Mouse (Mus musculus) limb, embryonic 15.5 days (tissue): Measurements from ENCODE around the gene Ppp1r15b. TPM values are rescaled to one million over a fixed set of nuclear protein-coding genes. Genes with fewer than 3 reads are reported as not detected.

Source experiments
- ATAC-seq: fragments of 200-750 bp; cut with Nextera tagmentation; 2 replicates; pipeline ENCODE4 v1.8.0; 2017; ENCODE audit warnings: low read depth, moderate TSS enrichment; ENCODE audit not compliant: insufficient number of reproducible peaks, low FRiP score, low TSS enrichment
- H3K27ac ChIP-seq: fragments of 300-500 bp; sonication (generic); 2 replicates; pipeline ENCODE4 v1.5.1; 2015; ENCODE audit warnings: moderate library complexity, mild to moderate bottlenecking, inconsistent platforms
- H3K27me3 ChIP-seq: fragments of 300-500 bp; sonication (generic); 2 replicates; pipeline ENCODE4 v1.6.1; 2015; ENCODE audit warnings: inconsistent platforms
- H3K36me3 ChIP-seq: fragments of 300-500 bp; sonication (generic); 2 replicates; pipeline ENCODE4 v1.6.1; 2015; ENCODE audit warnings: inconsistent platforms
- H3K4me1 ChIP-seq: fragments of 300-500 bp; sonication (generic); 2 replicates; pipeline ENCODE4 v1.6.1; 2015; ENCODE audit warnings: inconsistent platforms
- H3K4me2 ChIP-seq: fragments of 300-500 bp; sonication (generic); 2 replicates; pipeline ENCODE4 v1.6.1; 2015; ENCODE audit warnings: mild to moderate bottlenecking, inconsistent platforms
- H3K4me3 ChIP-seq: fragments of 300-500 bp; sonication (generic); 2 replicates; pipeline ENCODE4 v1.5.1; 2015; ENCODE audit warnings: mild to moderate bottlenecking, inconsistent platforms
- H3K9ac ChIP-seq: fragments of 300-500 bp; sonication (generic); 2 replicates; pipeline ENCODE4 v1.6.1; 2015; ENCODE audit warnings: inconsistent platforms
- H3K9me3 ChIP-seq: fragments of 300-500 bp; sonication (generic); 2 replicates; pipeline ENCODE4 v1.6.1; 2016; ENCODE audit warnings: inconsistent platforms
- WGBS: fragments of 180-500 bp; shearing (Covaris S2); methylation state at CpG from one replicate; pipeline ENCODE4 v1.1.7; 2015; 5-methylcytosine and 5-hydroxymethylcytosine counted together
- polyA plus RNA-seq: library from polyadenylated mRNA; unstranded; fragments of >200 nt; fragmentation: Nextera tagmentation; extraction: Ambion mirVana; gene quantifications from 2 replicates; pipeline ENCODE4 v1.2.1, GENCODE M21; 2015

Gene Ppp1r15b
- polyA plus RNA-seq, 1 experiment from 2014 or later: 34.5 TPM

DNA sequence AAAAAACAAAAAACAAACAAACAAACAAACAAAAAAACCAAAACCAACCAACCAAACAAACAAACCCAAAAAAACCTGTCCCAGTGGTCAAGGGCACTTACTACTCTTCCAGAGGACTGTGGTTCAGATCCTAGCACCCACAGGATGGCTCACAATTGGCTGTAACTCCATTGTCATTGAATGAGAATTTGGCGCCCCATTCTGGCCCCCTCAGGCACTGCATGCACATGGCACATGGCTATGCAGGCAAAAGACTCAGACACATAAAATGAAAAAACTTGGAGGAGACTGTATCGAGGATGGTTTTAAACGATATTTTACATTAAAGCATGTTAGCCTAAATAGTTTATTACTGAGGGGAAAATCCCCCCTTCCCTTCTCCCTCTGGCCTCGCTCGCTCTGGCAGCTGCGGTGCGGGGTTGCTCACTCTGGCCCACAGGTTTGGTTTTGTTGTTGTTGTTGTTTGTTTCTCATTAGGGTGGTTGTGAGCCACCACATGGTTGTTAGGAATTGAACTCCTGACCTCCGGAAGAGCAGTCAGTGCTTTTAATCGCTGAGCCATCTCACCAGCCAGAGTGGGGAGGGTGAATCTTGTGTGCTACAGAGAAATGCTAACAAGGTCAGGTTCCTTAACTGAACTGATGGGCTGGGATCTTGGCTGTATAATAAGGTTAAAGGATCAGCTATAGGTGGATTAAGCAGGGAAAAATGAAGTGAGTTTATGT is 5.1 kb upstream of the Ppp1r15b start:
- H3K9ac ChIP-seq: no peak overlapping the region
- ATAC-seq: no peak
- H3K4me3 ChIP-seq: no peak overlapping the region
- no peaks in the 10 kb centered on the region for H3K9me3 ChIP-seq
- H3K27ac ChIP-seq: no peak overlapping the region
- WGBS: 83% methylated on average over 9 of the region's 9 CpGs
- no peak overlapping the region for H3K4me2 ChIP-seq
- no peaks in the 10 kb centered on the region for H3K36me3 ChIP-seq
- no peaks in the 10 kb centered on the region for H3K27me3 ChIP-seq
- peaks cover 5% of the 10 kb centered on the region; the same call in 1 of the 2 replicates for H3K4me1 ChIP-seq

DNA sequence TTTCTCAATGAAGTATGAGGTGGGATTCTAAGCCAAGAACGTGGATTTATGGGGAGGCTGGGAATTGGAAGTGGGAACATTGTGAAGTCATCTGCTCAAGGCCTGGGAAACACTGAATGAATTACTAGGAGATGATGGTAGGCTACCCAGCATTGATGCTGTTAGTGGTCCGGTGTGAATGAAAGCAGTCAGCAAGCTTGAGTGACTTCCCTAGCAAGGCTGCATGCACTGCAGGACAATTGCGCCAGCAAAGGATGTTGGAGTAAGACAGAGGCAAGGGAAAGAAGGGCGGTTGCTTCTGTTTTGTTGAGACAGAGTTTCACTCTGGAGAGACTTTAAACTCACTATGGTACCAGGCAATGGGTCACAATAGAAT is 4.6 kb upstream of the Ppp1r15b start:
- H3K36me3 ChIP-seq: no peaks in the 10 kb centered on the region
- ATAC-seq: no peak

DNA sequence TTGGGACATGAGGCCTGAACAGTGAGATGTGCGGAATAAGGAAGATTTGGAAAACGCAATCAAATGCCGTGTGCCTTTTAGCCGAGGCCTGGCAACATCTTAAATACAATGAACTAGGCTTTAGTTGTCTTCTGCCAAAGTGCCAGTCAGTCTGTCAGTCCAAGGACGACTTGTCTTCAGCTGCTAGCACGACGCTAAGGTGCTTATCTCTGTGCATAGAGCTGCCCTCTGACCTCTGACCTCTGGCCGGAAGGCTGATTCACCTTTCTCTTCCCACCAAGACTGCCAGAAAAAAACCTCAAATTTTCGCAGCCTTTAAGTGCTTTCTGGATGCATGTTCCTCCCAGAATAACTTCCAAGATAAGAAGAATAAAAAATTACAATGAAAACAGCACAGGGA is 3.6 kb upstream of the Ppp1r15b start:
- Histone ChIP-seq H3K4me1 (peaks cover 5% of the 10 kb centered on the region; the same call in 1 of the 2 replicates), H3K9ac (no peak overlapping the region), H3K4me3 (no peak overlapping the region), H3K9me3 (no peaks in the 10 kb centered on the region), H3K27me3 (no peaks in the 10 kb centered on the region), H3K4me2 (no peak overlapping the region), H3K36me3 (no peaks in the 10 kb centered on the region), H3K27ac (no peak overlapping the region)
- 71% methylated on average over 9 of the region's 9 CpGs for WGBS
- no peak for ATAC-seq

More for the DNA sequence above, 4.6 kb upstream of the Ppp1r15b start:
- no peak overlapping the region for H3K4me3 ChIP-seq
- 66% methylated on average over 4 of the region's 4 CpGs for WGBS
- no peak overlapping the region for H3K9ac ChIP-seq
- H3K27ac ChIP-seq: no peak overlapping the region
- no peaks in the 10 kb centered on the region for H3K27me3 ChIP-seq
- H3K4me2 ChIP-seq: no peak overlapping the region
- H3K4me1 ChIP-seq: peaks cover 5% of the 10 kb centered on the region; the same call in 1 of the 2 replicates
- H3K9me3 ChIP-seq: no peaks in the 10 kb centered on the region

DNA sequence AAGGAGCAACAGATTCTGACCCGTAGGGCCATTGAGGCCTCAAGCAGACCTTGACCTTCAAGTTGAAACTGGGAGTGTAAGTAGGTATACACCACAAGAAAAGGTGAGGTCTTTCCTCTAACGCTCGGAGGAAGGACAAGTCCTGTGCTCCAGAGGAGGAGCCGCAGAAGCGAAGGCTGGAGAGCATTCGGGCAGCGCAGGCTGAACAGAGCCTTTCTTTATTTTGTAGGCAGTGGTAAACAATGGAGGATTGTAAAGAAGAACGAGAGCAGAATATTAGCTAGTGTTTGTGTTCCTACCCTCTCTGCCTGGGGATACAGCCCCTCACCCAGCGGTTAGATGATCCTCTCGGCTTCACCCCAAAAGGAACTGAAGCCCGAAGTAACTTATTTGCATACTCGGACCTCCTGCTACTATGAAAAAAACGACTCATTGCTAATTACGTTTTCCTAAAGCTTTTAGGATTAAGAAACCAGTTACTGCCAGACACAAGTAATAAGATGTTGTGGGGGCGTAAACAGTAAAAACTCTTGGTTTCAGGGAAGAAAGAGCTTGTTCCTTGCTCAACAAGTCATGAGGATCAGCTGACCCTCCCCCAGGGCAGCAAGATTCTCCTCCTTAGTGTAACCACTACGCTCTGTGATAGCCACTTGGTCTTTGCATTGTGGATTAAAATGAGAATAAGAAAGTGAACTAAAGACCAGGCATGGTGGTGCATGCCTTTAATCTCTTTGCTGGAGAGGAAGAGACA is 1.3 kb upstream of the Ppp1r15b start:
- H3K36me3 ChIP-seq: no peaks in the 10 kb centered on the region
- no peak for ATAC-seq
- H3K27ac ChIP-seq: 0 out of 2 replicates have a peak overlapping the region, but pooled peaks have one; percentile 2
- 43% methylated on average over 16 of the region's 16 CpGs for WGBS
- H3K4me2 ChIP-seq: no peak overlapping the region
- H3K4me3 ChIP-seq: no peak overlapping the region
- H3K4me1 ChIP-seq: peaks cover 28% of the 10 kb centered on the region; the same call in 1 of the 2 replicates
- H3K9me3 ChIP-seq: no peaks in the 10 kb centered on the region
- H3K27me3 ChIP-seq: no peaks in the 10 kb centered on the region
- H3K9ac ChIP-seq: no peak overlapping the region

DNA sequence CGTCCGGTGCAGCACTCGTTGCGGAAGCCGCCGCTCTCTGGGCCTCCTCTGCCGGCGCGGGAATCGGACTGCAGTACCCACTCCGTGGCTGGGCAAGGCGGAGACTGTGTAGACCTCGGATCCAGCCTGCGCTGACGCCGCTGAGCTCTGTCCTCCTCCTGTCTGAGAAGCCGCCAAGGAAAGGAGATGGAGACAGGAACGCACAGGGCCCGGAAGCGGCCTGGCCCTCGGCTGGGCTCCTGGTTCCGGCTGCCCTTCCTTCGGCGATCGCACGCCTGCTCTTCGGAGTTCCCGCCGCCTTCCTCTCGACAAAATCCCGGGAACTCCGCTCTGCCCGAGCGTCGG is 590 bp downstream of the Ppp1r15b start:
- no peaks in the 10 kb centered on the region for H3K27me3 ChIP-seq
- peak overlapping the region; percentile 90 for H3K4me2 ChIP-seq
- H3K9ac ChIP-seq: peak overlapping the region; percentile 91
- H3K27ac ChIP-seq: peak overlapping the region; percentile 97
- ATAC-seq: no peak; the same call in none of the 2 replicates
- WGBS: 0% methylated on average over 35 of the region's 35 CpGs
- peaks cover 39% of the 10 kb centered on the region for H3K4me1 ChIP-seq
- H3K4me3 ChIP-seq: peak overlapping the region; percentile 94
- peaks cover 1% of the 10 kb centered on the region; the same call in 1 of the 2 replicates for H3K36me3 ChIP-seq
- H3K9me3 ChIP-seq: no peaks in the 10 kb centered on the region

DNA sequence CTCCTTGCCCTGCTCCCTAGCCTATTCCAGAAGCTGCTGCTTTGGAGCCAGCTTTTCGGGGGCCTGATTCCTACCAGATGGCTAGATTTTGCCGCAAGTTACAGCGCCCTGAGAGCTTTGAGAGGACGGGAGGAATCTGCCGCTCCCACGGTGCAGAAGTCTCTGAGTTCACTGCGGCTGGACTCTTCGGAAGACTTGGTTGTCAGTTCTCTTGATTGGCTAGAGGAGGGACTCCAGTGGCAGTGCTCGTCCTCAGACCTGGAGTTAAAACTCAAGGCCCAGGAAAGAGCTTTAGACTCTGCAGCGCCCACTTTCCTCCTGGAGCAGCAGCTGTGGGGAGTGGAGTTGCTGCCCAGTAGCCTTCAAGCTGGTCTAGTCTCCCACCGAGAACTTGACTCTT is 993 bp downstream of the Ppp1r15b start:
- H3K9ac ChIP-seq: peak overlapping the region; percentile 91
- H3K4me3 ChIP-seq: peak overlapping the region; percentile 94
- peaks cover 39% of the 10 kb centered on the region for H3K4me1 ChIP-seq
- H3K4me2 ChIP-seq: peak overlapping the region; percentile 90
- H3K9me3 ChIP-seq: no peaks in the 10 kb centered on the region
- H3K27me3 ChIP-seq: no peaks in the 10 kb centered on the region
- WGBS: under 1% methylated on average over 11 of the region's 11 CpGs
- peak overlapping the region; percentile 97 for H3K27ac ChIP-seq
- ATAC-seq: no peak
- H3K36me3 ChIP-seq: peaks cover 5% of the 10 kb centered on the region

DNA sequence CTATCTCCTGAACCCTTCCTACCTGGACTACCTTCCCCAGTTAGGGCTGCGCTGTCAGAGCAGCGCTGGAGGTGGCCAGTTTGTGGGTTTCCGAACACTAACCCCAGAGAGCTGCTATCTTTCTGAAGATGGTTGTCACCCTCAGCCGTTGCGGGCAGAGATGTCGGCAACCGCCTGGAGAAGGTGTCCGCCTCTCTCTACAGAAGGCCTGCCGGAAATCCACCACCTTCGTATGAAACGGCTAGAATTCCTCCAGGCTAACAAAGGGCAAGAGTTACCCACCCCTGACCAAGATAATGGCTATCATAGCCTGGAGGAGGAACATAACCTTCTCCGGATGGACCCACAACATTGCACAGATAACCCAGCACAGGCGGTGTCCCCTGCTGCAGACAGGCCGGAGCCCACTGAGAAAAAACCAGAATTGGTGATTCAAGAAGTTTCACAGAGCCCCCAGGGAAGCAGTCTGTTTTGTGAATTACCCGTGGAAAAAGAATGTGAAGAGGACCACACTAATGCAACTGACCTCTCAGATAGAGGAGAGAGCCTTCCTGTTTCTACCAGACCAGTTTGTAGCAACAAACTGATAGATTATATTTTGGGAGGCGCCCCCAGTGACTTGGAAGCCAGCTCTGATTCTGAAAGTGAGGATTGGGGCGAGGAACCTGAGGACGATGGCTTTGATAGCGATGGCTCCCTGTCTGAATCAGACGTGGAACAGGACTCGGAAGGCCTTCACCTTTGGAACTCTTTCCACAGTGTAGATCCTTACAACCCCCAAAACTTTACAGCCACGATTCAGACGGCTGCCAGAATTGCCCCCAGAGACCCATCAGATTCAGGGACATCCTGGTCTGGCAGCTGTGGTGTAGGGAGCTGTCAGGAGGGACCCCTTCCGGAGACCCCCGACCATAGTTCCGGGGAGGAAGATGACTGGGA is 1.7 kb downstream of the Ppp1r15b start:
- H3K27ac ChIP-seq: peak overlapping the region; percentile 97

DNA sequence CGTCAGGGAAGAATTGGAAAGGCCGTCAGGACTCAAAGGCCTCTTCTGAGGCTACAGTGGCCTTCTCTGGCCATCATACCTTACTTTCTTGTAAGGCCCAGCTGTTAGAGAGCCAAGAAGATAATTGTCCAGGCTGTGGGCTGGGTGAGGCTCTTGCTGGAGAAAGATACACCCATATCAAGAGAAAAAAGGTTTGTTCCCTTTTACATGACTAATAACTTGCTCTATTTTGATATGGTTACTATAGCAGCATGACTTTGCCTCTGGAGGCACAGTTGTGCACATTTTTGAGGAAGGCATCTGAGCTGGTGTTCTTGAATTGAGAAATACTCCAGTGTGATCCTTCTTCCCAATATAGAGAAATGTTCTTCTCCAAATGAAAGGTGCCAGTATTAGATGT is 2.5 kb downstream of the Ppp1r15b start:
- WGBS: 5% methylated on average over 2 of the region's 2 CpGs
- Histone ChIP-seq H3K4me1 (peaks cover 39% of the 10 kb centered on the region), H3K4me3 (peak overlapping the region; percentile 94), H3K9ac (peak overlapping the region; percentile 91), H3K9me3 (no peaks in the 10 kb centered on the region), H3K36me3 (peaks cover 20% of the 10 kb centered on the region), H3K27ac (no peak overlapping the region), H3K4me2 (peak overlapping the region; percentile 90), H3K27me3 (no peaks in the 10 kb centered on the region)
- no peak for ATAC-seq

More for the DNA sequence above, 1.7 kb downstream of the Ppp1r15b start:
- Histone ChIP-seq H3K4me2 (peak overlapping the region; percentile 90), H3K4me3 (peak overlapping the region; percentile 94), H3K9ac (peak overlapping the region; percentile 91), H3K36me3 (peaks cover 12% of the 10 kb centered on the region), H3K4me1 (peaks cover 39% of the 10 kb centered on the region), H3K9me3 (no peaks in the 10 kb centered on the region), H3K27me3 (no peaks in the 10 kb centered on the region)
- no peak for ATAC-seq
- WGBS: 8% methylated on average over 26 of the region's 26 CpGs

DNA sequence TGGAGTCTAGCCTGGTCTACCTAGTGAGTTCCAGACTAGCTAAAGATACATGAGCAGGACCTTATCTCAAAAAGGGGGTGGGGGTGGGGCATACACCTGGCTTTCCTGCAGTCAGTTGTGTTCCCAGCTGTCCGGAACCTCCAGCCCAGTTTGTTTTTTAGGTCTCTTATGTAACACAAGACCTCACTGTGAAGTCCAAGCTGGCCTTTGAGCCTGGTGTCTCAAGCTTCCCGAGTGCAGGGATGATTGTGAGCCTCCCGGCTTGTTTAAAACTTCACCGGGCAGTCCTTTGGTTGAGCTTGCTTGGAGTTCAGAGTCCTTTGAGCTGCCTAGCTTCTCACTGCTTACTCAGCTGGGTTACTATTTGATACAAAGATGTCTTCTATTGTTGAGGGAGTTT is 3.1 kb downstream of the Ppp1r15b start:
- no peak for ATAC-seq
- peak overlapping the region; percentile 90 for H3K4me2 ChIP-seq
- WGBS: 18% methylated on average over 4 of the region's 4 CpGs
- H3K27ac ChIP-seq: no peak overlapping the region
- H3K9ac ChIP-seq: peak overlapping the region; percentile 35
- no peaks in the 10 kb centered on the region for H3K27me3 ChIP-seq
- peaks cover 26% of the 10 kb centered on the region for H3K36me3 ChIP-seq
- peak overlapping the region; percentile 94 for H3K4me3 ChIP-seq
- H3K9me3 ChIP-seq: no peaks in the 10 kb centered on the region
- H3K4me1 ChIP-seq: peaks cover 39% of the 10 kb centered on the region

DNA sequence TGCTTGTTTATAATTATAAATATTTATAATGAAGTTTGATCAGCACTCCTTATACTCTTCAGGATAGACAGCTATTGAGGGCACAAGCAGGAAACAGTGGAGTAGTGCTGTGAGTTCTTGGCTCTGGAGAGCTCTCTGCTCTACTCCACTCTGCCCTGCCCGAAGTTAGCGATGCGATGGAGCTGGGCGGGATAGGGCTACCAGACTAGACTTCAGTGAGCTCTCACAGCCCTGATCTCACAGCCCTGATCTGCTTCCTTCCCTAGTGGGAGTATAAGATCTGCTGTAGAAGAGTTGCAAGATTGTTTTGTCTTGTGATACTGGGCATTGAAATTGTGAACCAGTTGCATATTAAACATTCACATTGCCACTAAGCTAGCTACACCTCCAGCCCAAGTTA is 3.9 kb downstream of the Ppp1r15b start:
- H3K4me2 ChIP-seq: peak overlapping the region; percentile 90
- peak overlapping the region; percentile 94 for H3K4me3 ChIP-seq
- no peak for ATAC-seq
- H3K4me1 ChIP-seq: peaks cover 39% of the 10 kb centered on the region
- H3K27me3 ChIP-seq: no peaks in the 10 kb centered on the region
- no peak overlapping the region for H3K27ac ChIP-seq
- 31% methylated on average over 4 of the region's 4 CpGs for WGBS
- no peak overlapping the region for H3K9ac ChIP-seq
- H3K9me3 ChIP-seq: no peaks in the 10 kb centered on the region
- H3K36me3 ChIP-seq: peaks cover 32% of the 10 kb centered on the region

DNA sequence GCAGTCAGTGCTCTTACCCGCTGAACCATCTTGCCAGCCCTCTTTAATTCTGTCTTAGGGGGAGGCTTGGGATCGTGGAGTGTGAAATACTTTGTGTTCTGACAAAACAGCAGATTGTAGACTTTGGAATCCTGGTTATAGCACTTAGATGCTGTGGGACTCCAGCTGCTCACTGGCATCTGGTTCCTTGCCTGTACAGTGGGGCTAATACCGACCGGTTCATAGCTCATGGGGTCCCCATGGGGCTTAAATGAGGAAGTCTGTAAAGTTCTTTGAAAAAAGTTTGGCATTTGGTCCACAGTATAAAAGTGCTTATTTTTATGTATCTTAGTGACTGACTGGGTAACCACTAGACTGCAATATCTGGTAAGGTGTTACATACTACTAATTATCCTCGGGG is 4.9 kb downstream of the Ppp1r15b start:
- H3K36me3 ChIP-seq: peaks cover 42% of the 10 kb centered on the region
- H3K4me1 ChIP-seq: peaks cover 34% of the 10 kb centered on the region
- peak overlapping the region; percentile 94; the same call in 1 of the 2 replicates for H3K4me3 ChIP-seq
- H3K9ac ChIP-seq: no peak overlapping the region
- H3K4me2 ChIP-seq: peak overlapping the region; percentile 24
- H3K27me3 ChIP-seq: no peaks in the 10 kb centered on the region
- no peaks in the 10 kb centered on the region for H3K9me3 ChIP-seq
- no peak for ATAC-seq
- H3K27ac ChIP-seq: no peak overlapping the region
- WGBS: 39% methylated on average over 5 of the region's 5 CpGs
